Mouse (Mus musculus): ENCODE data around the gene Cdc20b. TPM values are rescaled to one million over a fixed set of nuclear protein-coding genes. Genes with fewer than 3 reads are reported as not detected.
A peak's percentile ranks its signal among the peaks of the same experiment; 100 is the strongest.

The Cdc20b gene
- total RNA-seq, 2 experiments from 2014 or later = not detected

DNA sequence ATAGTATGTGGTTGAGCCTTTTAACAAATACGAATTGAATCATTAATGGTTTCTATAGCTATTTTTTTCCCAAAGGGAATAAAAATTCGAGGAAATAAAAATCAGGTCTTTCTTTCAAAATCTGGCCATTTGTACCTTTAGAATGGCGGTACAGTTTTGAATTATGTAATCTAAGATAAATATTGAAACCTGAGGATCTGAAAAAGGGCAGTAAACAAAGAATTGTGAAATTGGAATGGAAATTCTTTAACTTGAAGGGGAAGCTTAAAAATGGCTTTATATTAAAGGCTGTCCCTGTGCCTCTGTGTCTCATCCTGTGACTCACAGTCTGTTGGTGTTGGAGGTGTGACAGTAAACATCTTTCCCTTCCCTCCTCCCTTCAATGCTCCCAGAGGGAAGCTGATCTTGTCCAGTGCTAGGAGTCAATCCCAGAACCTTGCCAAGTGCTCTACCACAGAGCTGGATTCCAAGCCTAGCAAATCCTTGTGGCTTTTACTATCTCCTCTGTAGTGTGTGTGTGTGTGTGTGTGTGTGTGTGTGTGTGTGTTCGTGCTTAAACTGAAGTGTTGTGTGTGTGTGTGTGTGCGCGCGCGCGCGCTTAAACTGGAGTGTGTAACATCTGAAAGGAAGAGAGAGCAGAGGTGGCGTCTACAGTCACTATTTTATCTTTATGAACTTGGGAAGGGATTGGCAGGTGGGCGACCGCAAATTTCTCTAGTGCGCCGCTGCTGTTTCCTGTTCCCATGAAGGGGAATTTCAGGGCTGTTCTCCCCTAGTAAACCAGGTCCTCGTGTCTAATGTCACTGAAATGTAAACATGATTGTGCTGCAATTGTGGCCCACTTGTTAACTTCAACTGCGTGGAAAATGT is 11.4 kb upstream of the Cdc20b start:
- DNase-seq (ENCODE audit: low spot score in 2 of 2) = no peak

DNA sequence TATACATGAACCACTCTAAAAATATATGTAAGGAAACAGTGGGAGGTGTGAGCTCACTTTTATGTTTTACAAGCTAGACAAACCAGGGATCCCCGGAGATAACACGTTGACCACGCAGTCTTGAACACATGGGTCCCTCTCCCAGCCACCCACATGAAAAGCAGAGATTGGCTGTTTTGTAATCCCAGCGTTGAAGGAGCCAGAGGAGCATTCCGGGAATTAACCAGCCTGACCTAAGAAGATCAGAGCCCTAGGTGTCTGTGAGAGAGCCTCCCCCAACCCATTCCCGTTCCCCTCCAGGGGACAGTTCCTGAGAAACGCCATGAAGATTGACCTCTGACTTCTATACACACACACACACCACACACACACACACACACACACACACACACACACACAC is 3.6 kb upstream of the Cdc20b start:
- no peak for DNase-seq (ENCODE audit: low spot score in 2 of 2)

DNA sequence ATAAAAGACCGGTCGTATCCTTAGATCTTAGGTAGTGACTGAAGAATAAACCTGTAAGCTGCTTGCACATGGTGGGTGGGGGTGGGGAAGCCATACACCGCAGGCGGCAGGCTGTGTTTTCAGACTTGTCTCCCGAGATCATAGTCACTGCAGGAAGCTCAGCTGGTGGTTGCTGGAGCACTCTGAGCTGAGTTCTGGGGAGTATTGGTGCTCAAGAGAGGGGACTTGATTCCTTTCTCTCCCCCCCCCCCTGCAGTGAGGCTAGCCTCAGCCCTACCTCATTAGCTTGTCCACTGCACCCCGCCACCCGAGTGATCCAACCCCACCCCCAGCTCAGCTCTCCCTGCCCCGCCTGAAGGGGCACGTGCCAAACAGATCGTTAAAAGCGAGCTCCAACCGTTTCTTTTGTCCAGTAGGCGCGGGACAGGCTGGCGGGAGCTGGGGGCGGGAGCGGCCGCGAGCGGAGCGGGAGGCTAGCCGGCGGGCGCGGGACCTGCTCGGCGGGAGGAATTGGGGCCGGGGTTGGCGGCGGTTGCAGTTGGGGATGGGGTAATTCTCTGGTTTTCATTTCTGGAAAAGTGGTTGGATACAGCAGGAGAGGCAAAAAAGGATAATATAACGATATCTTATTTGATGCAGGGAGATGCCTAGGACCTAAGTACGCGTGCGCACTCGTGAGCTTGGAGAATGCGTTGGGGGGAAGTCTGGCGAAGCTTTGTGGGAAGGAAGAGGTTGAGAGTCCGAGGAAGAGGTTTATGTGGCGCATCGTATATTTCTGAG is 2.9 kb upstream of the Cdc20b start:
- peak; percentile 22 to 51 for DNase-seq (ENCODE audit: low spot score in 2 of 2)

DNA sequence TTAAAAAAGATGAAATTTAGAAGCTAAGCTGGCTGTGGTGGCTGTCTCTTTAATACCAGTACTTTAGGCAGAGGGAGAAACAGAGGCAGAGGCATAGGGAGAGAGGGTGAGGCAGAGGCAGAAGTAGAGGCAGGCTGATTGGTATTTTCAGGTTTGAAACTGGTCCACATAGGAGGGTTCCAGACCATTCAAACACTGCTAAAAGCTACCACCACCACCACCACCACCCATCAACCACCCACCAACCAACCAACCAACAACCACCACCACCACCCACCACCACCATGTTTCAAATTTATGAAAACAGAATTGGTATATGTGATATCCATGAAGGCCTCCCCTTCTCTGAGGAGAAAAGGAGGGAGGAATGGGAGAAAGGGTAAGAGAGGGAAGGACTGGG is 2.1 kb upstream of the Cdc20b start:
- DNase-seq (ENCODE audit: low spot score in 2 of 2) = no peak

DNA sequence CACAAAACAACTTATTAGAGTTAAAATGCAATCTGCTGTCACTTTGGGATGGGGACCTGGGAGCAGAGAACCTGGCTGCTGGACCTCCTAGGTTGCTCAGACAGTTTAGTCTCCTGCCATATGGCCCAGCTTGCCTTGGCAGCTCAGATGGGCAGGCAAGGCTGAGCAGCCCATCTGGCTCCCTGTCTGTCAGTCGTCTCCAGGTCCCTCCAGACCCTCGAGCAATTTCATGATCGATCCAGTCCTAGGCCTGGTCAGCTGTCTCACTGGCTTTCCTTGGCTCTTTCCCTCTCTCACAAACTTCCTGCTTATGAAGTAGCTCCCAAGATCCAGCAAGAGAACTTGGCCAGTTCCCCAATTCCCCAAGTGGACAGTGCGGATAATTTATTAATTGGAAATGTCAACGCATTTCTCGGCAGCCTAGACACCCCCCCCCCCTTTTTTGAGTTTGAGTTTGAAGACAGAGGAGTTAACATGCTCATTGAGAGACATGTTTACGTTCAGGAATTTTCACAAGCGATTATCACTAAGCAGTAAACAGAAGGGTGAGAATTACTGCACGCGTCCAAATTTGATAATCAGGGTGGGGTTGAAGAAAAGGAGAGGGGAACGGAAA is 532 bp upstream of the Cdc20b start:
- DNase-seq (ENCODE audit: low spot score in 2 of 2) = no peak

DNA sequence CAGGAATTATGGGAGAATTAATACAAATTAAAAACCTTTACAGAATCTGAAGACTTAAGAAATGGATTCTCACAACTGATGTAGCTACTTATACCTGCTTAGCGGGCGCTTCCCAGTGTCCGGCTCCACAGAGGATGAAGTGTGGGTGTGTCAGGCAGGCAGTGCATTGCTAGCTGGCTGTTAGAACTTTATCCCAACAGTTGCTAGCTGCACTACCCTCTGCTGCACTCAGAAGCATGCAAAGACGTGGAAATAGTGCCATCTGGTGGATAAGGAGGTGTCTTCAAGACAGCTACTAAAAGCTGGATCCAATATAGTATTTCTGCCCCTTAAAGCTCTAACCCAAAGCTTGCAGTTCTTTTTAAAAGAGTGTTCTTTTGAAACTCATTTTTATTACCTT is 941 bp downstream of the Cdc20b start:
- peak; percentile 71 to 77 for DNase-seq (ENCODE audit: low spot score in 2 of 2)

DNA sequence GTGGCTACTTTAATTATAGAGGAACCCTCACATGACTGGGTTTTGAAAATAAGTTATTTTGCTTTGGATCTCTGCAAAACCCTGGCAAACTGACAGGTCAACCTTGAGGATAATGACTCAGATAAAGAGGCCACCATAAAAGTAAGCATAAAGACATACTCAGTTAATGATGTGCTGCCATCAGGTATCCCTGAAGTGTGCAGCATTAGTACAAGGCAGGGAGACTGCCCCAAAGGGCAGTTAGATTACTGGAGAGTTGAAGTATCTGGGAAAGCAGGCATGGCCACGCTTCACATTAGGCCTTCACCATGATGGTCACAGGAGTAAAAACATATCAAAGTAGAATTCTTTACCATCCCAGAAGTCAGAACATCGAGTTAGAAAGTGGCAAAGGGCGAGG is 10.0 kb downstream of the Cdc20b start:
- DNase-seq (ENCODE audit: low spot score in 2 of 2) = no peak

DNA sequence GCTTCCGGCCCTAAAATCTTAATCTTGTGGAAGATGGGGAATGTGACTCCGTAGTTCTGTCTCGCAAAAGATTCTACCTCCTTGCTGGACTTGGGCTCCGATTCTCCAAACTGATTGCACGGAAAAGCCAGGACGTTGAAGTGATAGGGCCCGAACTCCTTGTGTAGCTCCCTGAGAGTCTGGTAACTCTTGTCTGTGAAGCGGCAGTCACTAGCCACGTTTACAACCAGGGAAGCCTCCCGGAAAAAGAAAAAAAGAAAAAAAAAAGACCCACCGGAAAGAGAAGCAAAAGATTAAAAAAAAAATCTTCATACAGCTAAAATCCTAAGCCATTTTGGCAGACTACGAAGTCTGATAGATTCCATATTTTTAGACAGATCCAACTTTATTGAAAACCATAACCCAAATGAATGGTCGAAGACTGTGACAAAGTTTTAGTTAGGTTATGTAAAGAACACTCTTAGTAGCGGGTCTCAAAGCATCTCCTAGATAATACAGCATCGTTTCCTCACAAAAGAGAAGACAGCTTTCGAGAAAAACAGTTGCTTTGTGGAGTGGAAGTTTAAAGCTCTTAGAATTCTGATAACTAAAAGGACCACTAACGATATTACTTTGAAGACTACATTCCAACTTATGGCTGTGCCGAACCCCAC is 10.7 kb downstream of the Cdc20b start:
- DNase-seq (ENCODE audit: low spot score in 2 of 2) = no peak

DNA sequence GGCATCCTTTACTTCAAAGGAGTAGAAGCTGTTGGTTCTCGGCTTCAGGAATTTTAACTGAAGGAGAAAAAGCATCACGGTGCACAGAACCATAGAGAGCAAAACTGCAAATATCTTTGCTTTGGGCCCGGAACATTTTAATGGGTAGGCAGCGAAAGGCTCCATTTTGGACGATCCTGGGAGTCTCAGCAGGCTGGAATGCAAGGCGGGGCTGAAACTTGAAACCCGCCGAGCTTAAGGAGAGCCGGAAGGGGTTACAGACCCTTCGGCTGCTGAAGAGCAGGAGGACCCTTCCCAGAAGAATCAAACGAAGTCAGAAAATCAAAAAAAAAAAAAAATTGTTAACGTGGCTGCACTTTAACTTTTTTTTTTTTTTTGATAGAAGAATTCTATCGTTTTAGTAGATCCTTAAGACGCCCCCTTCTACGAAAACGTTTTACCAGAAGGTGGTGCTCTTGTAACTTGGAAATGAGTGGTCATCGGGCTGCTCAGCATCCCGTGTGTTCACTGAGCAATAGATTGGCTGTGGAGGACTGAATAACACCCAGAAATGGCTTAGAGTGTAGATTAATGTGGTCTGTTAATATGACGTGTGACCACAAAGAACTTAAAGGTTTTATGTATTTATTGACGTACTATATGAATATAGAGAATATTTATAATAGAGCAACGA is 11.4 kb downstream of the Cdc20b start, which contains the start of gene Gpx8:
TSS of gene Gpx8 (minus strand) at position 200 of the 673 bp plus-strand sequence.
- DNase-seq (ENCODE audit: low spot score in 2 of 2) = peak; percentile 20 to 30

DNA sequence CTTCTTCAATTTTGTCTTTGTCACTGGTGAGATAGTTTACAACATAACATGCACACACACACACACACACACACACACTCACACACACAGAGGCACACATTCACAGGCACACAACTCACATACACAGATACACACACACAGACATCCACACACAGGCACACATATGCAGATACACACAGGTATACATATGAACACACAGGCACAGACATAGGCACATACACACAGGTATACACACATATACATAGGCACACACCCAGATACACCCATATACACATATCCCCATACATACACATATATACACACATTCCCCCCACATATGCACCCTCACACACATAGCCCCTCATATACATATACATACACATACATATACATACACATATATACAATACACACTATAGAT is 12.1 kb downstream of the Cdc20b start:
- DNase-seq (ENCODE audit: low spot score in 2 of 2) = no peak

DNA sequence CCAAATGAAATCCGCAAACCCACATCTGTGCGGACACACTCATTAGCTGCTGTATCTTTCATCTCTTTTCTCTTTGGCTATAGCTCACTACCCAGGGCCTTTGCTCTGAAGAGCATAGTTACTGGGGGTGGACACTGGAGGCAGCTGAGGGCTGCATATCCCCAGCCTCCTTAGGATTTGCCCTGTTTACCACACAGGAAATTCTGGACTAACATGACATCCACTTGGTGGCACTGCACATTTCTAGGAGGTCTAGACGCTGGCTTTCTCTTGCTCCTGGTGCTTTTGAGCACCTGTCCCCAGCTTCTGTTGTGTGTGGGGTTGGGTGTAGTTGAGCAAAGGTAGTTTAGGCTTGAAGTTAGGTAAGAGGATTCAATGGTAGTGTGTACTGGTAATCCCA is 12.7 kb downstream of the Cdc20b start:
- no peak for DNase-seq (ENCODE audit: low spot score in 2 of 2)

DNA sequence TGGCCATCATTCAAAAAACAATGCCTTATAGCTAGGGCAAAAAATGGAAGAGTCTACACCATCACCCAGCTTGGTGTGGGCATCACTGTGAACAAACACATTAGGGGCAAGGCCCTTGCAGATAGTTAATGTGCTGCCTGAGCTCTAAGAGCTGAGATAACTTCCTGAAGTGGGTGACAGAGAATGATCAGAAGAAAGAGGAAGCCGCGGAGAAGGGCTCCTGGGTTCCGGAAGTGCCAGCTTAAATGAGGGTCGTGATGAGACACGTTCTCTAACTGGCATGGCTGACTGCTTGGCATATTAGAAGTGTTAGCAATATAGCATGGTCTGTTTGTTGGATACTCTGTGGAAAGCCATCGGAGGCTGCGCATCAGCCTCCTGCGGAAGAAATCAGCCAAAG is 19.3 kb downstream of the Cdc20b start:
- no peak for DNase-seq (ENCODE audit: low spot score in 2 of 2)

DNA sequence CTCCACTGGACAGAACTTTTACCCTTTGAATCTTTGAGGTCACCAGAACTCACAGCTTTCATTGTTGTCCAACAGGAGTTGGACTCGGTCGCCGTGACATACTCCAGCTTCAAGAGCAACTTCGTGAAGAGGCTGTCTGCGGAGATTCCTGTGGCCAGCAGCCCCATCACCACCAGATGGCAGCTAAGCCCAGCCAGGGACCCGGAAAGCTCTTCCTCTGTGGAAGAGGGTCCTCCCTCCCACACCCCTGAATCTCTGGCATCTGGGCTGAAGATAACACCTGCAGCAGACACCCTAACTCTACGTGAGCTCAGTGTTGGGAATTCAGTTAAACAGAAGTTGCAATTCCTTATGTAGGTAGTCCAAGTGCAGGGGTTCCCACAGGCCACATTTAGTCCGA is 20.9 kb downstream of the Cdc20b start:
- DNase-seq (ENCODE audit: low spot score in 2 of 2) = no peak

DNA sequence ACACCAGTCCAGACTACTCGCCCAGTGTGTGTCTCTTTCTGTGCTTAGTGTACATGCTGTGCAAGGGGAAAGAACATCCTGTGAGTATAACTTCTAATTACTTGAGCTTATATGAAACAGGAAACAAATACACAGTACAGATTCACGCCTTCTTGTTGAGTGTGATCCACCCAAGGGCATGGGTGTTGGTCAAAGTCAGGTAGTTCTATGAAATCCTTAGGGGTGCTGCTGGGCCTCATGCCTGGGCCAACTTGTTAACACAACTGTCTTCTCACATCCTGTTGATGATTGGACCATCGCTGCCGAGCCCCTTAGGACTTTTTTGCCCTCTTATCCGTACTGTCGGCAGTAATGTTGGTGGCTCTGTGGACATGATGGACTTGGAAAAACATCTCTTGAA is 26.8 kb downstream of the Cdc20b start:
- no peak for DNase-seq (ENCODE audit: low spot score in 2 of 2)

DNA sequence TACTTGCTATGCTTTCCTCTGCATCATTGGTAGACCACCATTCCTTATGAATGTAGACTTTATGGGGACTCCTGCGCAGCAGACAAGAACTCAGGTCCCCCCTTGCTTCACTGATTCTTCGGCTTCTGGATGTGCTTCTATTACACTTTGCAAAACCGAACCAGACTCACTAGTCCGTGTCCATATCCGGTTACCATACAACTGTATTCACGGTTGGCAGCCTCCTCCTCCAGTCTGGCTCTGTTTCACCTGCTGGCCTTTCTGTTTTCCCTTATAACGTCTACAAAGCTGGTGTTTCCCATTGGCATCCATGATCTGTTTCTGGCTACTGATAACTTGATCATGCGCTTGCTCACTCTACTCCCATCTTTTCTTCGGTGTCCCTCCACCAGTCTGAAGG is 29.6 kb downstream of the Cdc20b start:
- DNase-seq (ENCODE audit: low spot score in 2 of 2) = no peak

DNA sequence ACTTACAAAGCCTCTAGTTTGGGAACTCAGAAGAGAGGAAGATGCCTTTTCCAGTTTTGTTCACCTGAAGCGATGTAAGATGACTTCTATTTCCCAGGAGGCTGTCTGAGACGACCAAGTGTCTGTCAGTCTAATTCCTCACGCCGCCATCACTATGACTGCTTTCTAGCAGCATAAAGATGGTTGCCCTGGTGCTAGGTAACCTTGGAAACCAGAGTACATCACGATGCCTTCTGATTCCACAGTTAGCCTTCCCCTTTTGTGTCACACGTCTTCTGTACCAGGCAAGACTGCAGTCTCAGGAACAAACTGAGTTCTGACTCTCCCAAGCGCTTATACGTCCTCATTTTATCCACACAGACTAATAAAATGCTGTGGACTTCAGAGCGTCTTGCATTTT is 44.1 kb downstream of the Cdc20b start:
- DNase-seq (ENCODE audit: low spot score in 2 of 2) = no peak

DNA sequence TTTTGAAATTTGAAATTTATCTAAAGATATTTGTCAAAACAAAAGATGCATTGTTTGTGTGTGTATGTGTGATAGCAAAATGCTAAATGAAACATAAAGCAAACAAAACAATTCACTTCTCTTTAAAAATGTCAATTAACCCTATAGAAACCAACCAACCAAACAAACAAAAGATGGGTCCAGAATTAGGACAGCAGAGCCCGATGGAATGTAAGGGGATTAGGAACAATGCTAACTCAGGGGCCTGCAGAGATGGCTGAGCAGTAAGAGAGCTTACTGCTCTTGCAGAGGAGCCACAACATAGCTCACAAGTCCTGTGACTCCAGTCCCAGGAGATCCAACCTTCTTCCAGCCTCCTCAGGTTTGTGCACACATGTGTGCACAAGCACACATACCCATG is 47.2 kb downstream of the Cdc20b start:
- no peak for DNase-seq (ENCODE audit: low spot score in 2 of 2)

DNA sequence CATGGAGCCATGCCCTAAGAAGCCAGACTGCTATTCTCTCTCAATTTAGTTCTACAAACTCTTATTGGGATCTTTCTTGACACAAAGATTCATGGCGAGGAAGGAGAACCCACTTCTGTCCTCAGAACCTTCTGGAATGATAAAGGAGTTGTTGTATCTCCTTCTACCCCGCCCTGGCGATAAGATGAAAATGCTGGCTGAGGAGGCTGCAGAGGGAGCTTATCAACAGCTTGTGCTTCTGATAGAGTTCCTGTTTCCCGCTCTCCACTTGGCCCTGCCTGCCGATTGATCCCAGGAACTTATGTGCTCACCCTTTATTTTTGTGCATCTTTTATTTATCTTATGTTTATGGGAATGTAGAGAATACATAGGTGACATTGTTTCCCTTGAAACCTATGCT is 49.8 kb downstream of the Cdc20b start:
- DNase-seq (ENCODE audit: low spot score in 2 of 2) = no peak

DNA sequence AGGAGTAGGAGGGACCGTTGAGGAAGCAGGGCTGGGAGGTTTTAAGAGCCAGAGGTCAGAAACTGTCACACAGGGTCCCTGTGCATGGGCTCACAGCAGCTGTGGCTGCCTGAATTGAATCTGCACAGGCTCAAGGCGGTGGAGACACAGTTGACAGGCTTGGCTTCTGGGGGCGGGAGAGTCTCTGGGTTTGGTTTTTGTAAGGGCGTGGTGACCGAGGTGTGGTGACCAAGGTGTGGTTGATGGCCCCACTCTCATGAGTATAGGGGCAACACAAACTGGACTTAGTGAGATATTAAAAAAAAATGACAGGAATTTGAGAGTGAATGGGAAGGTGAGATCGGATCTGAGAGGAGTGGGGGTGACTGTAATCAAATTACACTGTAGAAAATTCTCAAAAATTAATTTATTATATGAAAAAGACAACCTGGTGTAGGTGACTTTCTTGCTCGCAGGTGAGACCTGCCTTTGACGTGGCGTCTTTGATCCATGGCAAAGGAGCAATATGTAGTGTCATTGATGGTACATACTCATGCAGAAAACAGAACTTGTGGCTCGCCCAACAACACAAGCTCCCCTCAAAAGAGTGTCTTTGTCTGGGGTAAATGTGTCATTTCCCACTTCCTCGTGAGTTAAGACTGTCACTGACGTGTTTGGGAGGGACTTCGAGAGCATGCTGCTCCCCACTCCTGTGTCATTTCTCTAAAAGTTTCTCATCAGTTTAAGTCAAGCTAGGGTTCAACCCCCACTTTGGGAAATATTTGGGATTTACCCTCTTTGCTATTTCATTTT is 52.5 kb downstream of the Cdc20b start:
- DNase-seq (ENCODE audit: low spot score in 2 of 2) = no peak

DNA sequence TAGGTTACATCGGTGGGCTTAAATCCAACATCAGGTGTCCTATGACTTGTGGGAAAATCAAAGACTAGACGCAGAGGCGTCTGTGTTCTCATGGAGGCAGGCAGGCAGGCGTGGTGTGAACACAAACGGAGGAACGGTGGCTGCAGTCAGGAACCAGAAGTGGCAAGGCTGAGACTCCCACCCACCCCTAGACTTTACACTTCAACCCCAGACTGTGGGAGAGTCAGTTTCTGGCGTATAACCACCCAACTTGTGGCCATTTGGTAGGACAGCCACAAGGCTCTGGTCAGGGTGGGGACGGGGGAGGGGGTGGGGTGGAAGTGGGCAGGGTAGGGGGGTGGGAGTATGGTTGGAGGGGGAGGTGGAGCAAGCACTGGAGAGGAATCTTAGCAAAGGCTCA is 55.6 kb downstream of the Cdc20b start:
- no peak for DNase-seq (ENCODE audit: low spot score in 2 of 2)

All from left cerebral cortex, adult 18-20 months (tissue).